Mouse (Mus musculus) embryonic facial prominence, embryonic 11.5 days (tissue): ENCODE measurements around the gene Gm20388. TPM values are rescaled to one million over a fixed set of nuclear protein-coding genes. Genes with fewer than 3 reads are reported as not detected.

ENCODE experiments used
- ATAC-seq: fragments of 200-750 bp; cut with Nextera tagmentation; replicated peaks from 2 replicates; pipeline ENCODE4 v1.8.0; 2017; ENCODE audit warnings: low read depth; ENCODE audit not compliant: insufficient number of reproducible peaks, low FRiP score, low TSS enrichment
- DNase-seq: peaks from one replicate; pipeline ENCODE4 v3.0.0-alpha.2; 2015; ENCODE audit warnings: low spot score
- H3K27ac ChIP-seq: fragments of 300-500 bp; sonication (generic); replicated peaks from 2 replicates; pipeline ENCODE4 v1.5.1; 2014; ENCODE audit warnings: mild to moderate bottlenecking, low read depth, low read length, control low read depth
- H3K27me3 ChIP-seq: fragments of 300-500 bp; sonication (generic); 2 replicates; pipeline ENCODE4 v1.6.1; 2014; ENCODE audit warnings: mild to moderate bottlenecking, low read length, moderate library complexity, mixed read lengths; ENCODE audit not compliant: control insufficient read depth, insufficient read depth
- H3K36me3 ChIP-seq: fragments of 300-500 bp; sonication (generic); replicated peaks from 2 replicates; pipeline ENCODE4 v1.6.1; 2014; ENCODE audit warnings: low read depth, mild to moderate bottlenecking, low read length, moderate library complexity, mixed read lengths; ENCODE audit not compliant: control insufficient read depth, insufficient read depth
- H3K4me1 ChIP-seq: fragments of 300-500 bp; sonication (generic); 2 replicates; pipeline ENCODE4 v1.6.1; 2014; ENCODE audit warnings: low read length, mixed read lengths; ENCODE audit not compliant: control insufficient read depth, insufficient read depth
- H3K4me2 ChIP-seq: fragments of 300-500 bp; sonication (generic); 2 replicates; pipeline ENCODE4 v1.6.1; 2014; ENCODE audit warnings: low read depth, mild to moderate bottlenecking, control low read depth, low read length, moderate library complexity
- H3K4me3 ChIP-seq: fragments of 300-500 bp; sonication (generic); 2 replicates; pipeline ENCODE4 v1.5.1; 2014; ENCODE audit warnings: low read depth, low read length, control low read depth
- H3K9ac ChIP-seq: fragments of 300-500 bp; sonication (generic); replicated peaks from 2 replicates; pipeline ENCODE4 v1.6.1; 2014; ENCODE audit warnings: mild to moderate bottlenecking, control low read depth, low read length
- H3K9me3 ChIP-seq: fragments of 300-500 bp; sonication (generic); replicated peaks from 2 replicates; pipeline ENCODE4 v1.6.1; 2016; ENCODE audit warnings: mild to moderate bottlenecking, low read length, inconsistent platforms, mixed read lengths; ENCODE audit not compliant: control insufficient read depth
- WGBS: fragments of 180-500 bp; shearing (Covaris S2); extraction: QIAGEN DNeasy Blood & Tissue Kit; methylation state at CpG from one replicate; pipeline ENCODE4 v1.1.7; 2014; 5-methylcytosine and 5-hydroxymethylcytosine counted together
- polyA plus RNA-seq: library from polyadenylated mRNA; unstranded; fragments of >200 nt; fragmentation: Nextera tagmentation; extraction: Ambion mirVana; gene quantifications from 2 replicates; pipeline ENCODE4 v1.2.1, GENCODE M21; 2014

Gm20388 gene
- polyA plus RNA-seq, 1 experiment from 2014 or later, result 3.1 TPM

- Histone ChIP-seq H3K4me1 (peaks cover 6% of the 10 kb centered on the region; the same call in 1 of the 2 replicates), H3K4me2 (no peak overlapping the region), H3K27me3 (peaks cover 50% of the 10 kb centered on the region), H3K36me3 (no peaks in the 10 kb centered on the region), H3K9ac (no peak overlapping the region), H3K4me3 (no peak overlapping the region), H3K27ac (no peak overlapping the region), H3K9me3 (no peaks in the 10 kb centered on the region)
- ATAC-seq (no peak; the same call in 1 of the 2 replicates), DNase-seq (no peak)
- 3% methylated on average over 4 of the region's 4 CpGs for WGBS
These were observed 984.4 kb downstream of the Gm20388 start for GRCm38 (mm10) chr8:120895009-120895408.

- Histone ChIP-seq H3K27me3 (peaks cover 46% of the 10 kb centered on the region), H3K9me3 (no peaks in the 10 kb centered on the region), H3K36me3 (no peaks in the 10 kb centered on the region), H3K27ac (no peak overlapping the region), H3K4me1 (peaks cover 6% of the 10 kb centered on the region; the same call in 1 of the 2 replicates), H3K9ac (0 out of 2 replicates have a peak overlapping the region, but pooled peaks have one; percentile 2), H3K4me3 (no peak overlapping the region), H3K4me2 (0 out of 2 replicates have a peak overlapping the region, but pooled peaks have one; percentile 8)
- DNase-seq (no peak), ATAC-seq (no peak)
- 1% methylated on average over 13 of the region's 13 CpGs for WGBS
These were observed 985.0 kb downstream of the Gm20388 start for GRCm38 (mm10) chr8:120895600-120895999.

GRCm38 (mm10) chr8:120896203-120896602 lies 985.6 kb downstream of the Gm20388 start:
- ATAC-seq (no peak), DNase-seq (no peak)
- Histone ChIP-seq H3K9me3 (no peaks in the 10 kb centered on the region), H3K27ac (no peak overlapping the region), H3K9ac (no peak overlapping the region), H3K4me2 (no peak overlapping the region), H3K36me3 (no peaks in the 10 kb centered on the region), H3K4me1 (peaks cover 6% of the 10 kb centered on the region; the same call in 1 of the 2 replicates), H3K27me3 (peaks cover 43% of the 10 kb centered on the region), H3K4me3 (no peak overlapping the region)
- 31% methylated on average over 13 of the region's 13 CpGs for WGBS

- no peaks in the 10 kb centered on the region for H3K36me3 ChIP-seq
- WGBS, result 48% methylated on average over 4 of the region's 4 CpGs
- H3K27ac ChIP-seq, result no peak overlapping the region
- H3K9me3 ChIP-seq, result no peaks in the 10 kb centered on the region
- peaks cover 32% of the 10 kb centered on the region for H3K27me3 ChIP-seq
- H3K9ac ChIP-seq, result no peak overlapping the region
- H3K4me1 ChIP-seq, result peaks cover 11% of the 10 kb centered on the region
- peak; percentile 54 for DNase-seq
- no peak overlapping the region for H3K4me2 ChIP-seq
- H3K4me3 ChIP-seq, result no peak overlapping the region
- ATAC-seq, result no peak
These were observed 987.4 kb downstream of the Gm20388 start for GRCm38 (mm10) chr8:120898008-120898407.

- Histone ChIP-seq H3K9ac (no peak overlapping the region), H3K4me1 (peaks cover 11% of the 10 kb centered on the region), H3K9me3 (no peaks in the 10 kb centered on the region), H3K4me2 (no peak overlapping the region), H3K36me3 (no peaks in the 10 kb centered on the region), H3K27me3 (peaks cover 23% of the 10 kb centered on the region), H3K4me3 (no peak overlapping the region), H3K27ac (no peak overlapping the region)
- ATAC-seq, result no peak
- peak; percentile 55 for DNase-seq
- 49% methylated on average over 17 of the region's 17 CpGs for WGBS
These were observed 988.3 kb downstream of the Gm20388 start for GRCm38 (mm10) chr8:120898828-120899407.

- peak overlapping the region; percentile 36; the same call in 1 of the 2 replicates for H3K27ac ChIP-seq
- no peaks in the 10 kb centered on the region for H3K27me3 ChIP-seq
- DNase-seq (peak; percentile 59), ATAC-seq (no peak)
- WGBS, result 16% methylated on average over 11 of the region's 11 CpGs
- H3K9ac ChIP-seq, result no peak overlapping the region; the same call in 1 of the 2 replicates
- H3K4me3 ChIP-seq, result no peak overlapping the region
- H3K4me1 ChIP-seq, result peaks cover 4% of the 10 kb centered on the region
- no peaks in the 10 kb centered on the region for H3K9me3 ChIP-seq
- no peaks in the 10 kb centered on the region for H3K36me3 ChIP-seq
- no peak overlapping the region for H3K4me2 ChIP-seq
These were observed 991.7 kb downstream of the Gm20388 start for GRCm38 (mm10) chr8:120902346-120902745.

- ATAC-seq (no peak), DNase-seq (no peak)
- no peaks in the 10 kb centered on the region for H3K27me3 ChIP-seq
- no peak overlapping the region for H3K4me3 ChIP-seq
- H3K9ac ChIP-seq, result no peak overlapping the region
- H3K36me3 ChIP-seq, result no peaks in the 10 kb centered on the region
- H3K27ac ChIP-seq, result no peak overlapping the region
- no peaks in the 10 kb centered on the region for H3K9me3 ChIP-seq
- no peak overlapping the region for H3K4me2 ChIP-seq
- H3K4me1 ChIP-seq, result peaks cover 3% of the 10 kb centered on the region; the same call in 1 of the 2 replicates
- WGBS, result 51% methylated on average over 6 of the region's 6 CpGs
These were observed 997.0 kb downstream of the Gm20388 start for GRCm38 (mm10) chr8:120907671-120908070.

- Histone ChIP-seq H3K4me1 (peaks cover 2% of the 10 kb centered on the region; the same call in 1 of the 2 replicates), H3K4me2 (no peak overlapping the region), H3K27me3 (no peaks in the 10 kb centered on the region), H3K4me3 (no peak overlapping the region), H3K9me3 (no peaks in the 10 kb centered on the region), H3K27ac (no peak overlapping the region), H3K9ac (no peak overlapping the region), H3K36me3 (no peaks in the 10 kb centered on the region)
- DNase-seq, result peak; percentile 39
- ATAC-seq, result no peak
- 41% methylated on average over 2 of the region's 2 CpGs for WGBS
These were observed 1000.3 kb downstream of the Gm20388 start for GRCm38 (mm10) chr8:120910936-120911335.
